In the genomic region with DNA sequence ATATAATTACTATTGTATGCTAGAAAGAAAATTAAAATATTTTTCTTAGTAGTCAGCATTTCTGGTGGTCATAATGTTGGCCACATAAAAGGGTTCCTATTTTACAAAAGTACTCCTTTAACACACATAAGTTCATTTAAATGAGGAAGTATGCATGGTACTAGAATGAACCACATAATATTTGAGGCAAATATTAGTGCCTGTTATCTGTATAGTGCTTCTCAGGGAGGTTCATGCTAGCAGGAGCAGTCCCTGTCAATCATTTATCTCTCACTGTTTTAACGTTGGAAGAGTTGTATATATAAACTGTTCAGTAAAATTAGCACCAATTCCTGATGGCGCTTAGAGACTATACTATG, we compare ENCODE assay signal across 13 mouse cellular contexts.
"Had no signal": no experiment of that assay in that cellular context is flagged by ENCODE, and none has a peak within 500 bp of the region (broad histone marks: within the 10 kb centered on the region; RNA-seq: fewer than 3 reads in every experiment).

No protein-coding gene starts in this region.

- H3K27ac ChIP-seq: kidney, embryonic 15.5 days; left cerebral cortex, adult 2 months; limb, embryonic 12.5 days; liver, embryonic 14.5 days; lung, embryonic 15.5 days; midbrain, embryonic 12.5 days; neural tube, embryonic 12.5 days; stomach, postnatal 0 days had no signal

- H3K4me2 ChIP-seq: kidney, embryonic 15.5 days; limb, embryonic 12.5 days; lung, embryonic 15.5 days; midbrain, embryonic 12.5 days; neural tube, embryonic 12.5 days had no signal

- H3K4me1 ChIP-seq: kidney, embryonic 15.5 days; limb, embryonic 12.5 days; midbrain, embryonic 12.5 days; neural tube, embryonic 12.5 days had no signal

- H3K36me3 ChIP-seq: kidney, embryonic 15.5 days; limb, embryonic 12.5 days; lung, embryonic 15.5 days; midbrain, embryonic 12.5 days; neural tube, embryonic 12.5 days had no signal

- DNase-seq: kidney, adult 2 months; kidney, postnatal 25 days; lung, postnatal 4 days; thymus, postnatal 14 days had no signal

- ATAC-seq: intestine, embryonic 16.5 days had no signal

- H3K27me3 ChIP-seq: kidney, embryonic 15.5 days; limb, embryonic 12.5 days; lung, embryonic 15.5 days; midbrain, embryonic 12.5 days; neural tube, embryonic 12.5 days had no signal

- H3K4me3 ChIP-seq: kidney, embryonic 15.5 days; left cerebral cortex, adult 2 months; limb, embryonic 12.5 days; lung, embryonic 15.5 days; midbrain, embryonic 12.5 days; neural tube, embryonic 12.5 days had no signal

- H3K9me3 ChIP-seq: kidney, embryonic 15.5 days; limb, embryonic 12.5 days; lung, embryonic 15.5 days; midbrain, embryonic 12.5 days; neural tube, embryonic 12.5 days had no signal

- H3K9ac ChIP-seq: kidney, embryonic 15.5 days; limb, embryonic 12.5 days; liver, embryonic 14.5 days; lung, embryonic 15.5 days; midbrain, embryonic 12.5 days; neural tube, embryonic 12.5 days had no signal
